Mouse (Mus musculus) neutrophil, adult 65 days (primary cell): ENCODE results near the gene Krtap19-1. TPM values are rescaled to one million over a fixed set of nuclear protein-coding genes. Genes with fewer than 3 reads are reported as not detected.

Experiments
- total RNA-seq: library from RNA; stranded (reverse); gene quantifications from 2 replicates; pipeline ENCODE4 v1.2.4, GENCODE M21; 2023

Gene Krtap19-1
- total RNA-seq = not detected in 2 replicates

DNA sequence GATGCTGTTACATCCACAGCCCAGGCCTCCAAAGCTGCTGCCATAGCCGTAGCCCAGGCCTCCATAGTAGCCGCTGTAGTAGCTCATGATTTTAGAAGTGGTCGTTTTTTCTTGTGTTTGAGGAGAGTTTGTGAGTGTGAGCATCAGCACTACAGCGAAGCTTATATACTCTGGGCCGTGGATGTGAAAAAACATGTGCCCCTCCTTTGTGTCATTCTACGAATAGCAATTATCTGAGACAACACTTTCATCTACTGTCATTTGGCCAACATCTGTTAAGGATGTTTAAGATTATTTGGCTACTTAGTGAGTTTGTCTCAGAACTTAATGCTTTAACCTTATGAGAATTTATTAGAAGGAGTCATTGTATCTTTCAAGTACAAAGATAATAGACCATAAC is at the start of gene Krtap19-1:
Gene Krtap19-1, minus strand, starts transcription at position 101 of the 400 bp plus-strand sequence.

DNA sequence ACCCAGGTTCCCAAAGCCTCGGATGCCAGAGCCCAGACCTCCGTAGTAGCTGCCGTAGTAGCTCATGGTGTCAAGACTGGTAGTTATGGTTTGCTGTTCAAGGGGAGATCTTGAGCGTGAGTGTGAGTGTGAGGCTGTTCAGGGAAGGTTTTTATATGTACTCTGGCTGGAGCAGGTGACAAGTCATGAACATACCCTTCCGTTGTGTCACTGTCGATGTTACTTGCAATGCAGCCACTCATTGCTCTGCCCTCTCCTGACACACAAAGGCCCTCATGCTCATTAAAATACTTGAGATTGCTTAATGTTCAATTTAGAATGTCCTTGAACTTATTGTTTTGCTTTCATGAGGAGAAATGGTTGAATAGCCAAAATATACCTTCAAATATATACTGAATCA is 27.1 kb upstream of the Krtap19-1 start, which contains the start of gene Krtap19-5:
Gene Krtap19-5, minus strand, starts transcription at position 101 of the 400 bp plus-strand sequence.

DNA sequence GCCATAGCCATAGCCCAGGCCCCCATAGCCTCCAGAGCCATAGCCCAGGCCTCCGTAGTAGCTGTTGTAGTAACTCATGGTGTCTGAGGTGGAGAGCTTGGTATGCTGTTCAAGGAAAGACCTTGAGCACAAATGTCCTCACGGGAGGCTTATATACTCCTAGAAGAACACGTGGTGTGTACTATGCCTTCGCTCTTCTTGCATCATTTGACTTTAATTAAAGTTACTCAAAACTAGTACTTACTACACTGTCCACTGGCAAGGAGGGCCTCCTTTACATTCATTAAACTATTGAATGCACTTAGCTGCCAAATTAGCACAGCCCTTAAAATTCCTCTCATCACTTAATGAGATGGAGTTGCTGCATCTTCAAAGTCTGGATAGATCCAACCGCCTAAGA is 15.8 kb upstream of the Krtap19-1 start, which contains the start of gene Krtap19-4:
Gene Krtap19-4, minus strand, starts transcription at position 101 of the 400 bp plus-strand sequence.

DNA sequence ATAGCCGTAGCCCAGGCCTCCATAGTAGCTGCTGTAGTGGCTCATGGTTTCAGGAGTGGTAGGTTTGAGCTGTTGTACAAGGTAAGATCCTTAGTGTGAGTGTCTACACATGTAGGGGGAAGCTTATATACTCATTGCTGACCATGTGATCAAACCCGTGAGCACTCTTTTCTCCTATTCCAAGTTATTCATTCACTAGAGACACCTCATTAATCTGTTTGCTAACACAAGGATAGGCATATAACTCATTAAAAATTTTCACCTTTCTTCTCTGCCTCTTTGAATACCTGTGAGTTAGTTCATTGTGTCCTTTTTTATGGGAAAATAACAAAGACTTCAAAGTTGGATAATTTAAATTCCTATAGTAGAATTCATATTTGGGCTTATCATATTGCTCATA is 8.7 kb upstream of the Krtap19-1 start, which contains the start of gene Krtap19-3:
Gene Krtap19-3, minus strand, starts transcription at position 101 of the 400 bp plus-strand sequence.

DNA sequence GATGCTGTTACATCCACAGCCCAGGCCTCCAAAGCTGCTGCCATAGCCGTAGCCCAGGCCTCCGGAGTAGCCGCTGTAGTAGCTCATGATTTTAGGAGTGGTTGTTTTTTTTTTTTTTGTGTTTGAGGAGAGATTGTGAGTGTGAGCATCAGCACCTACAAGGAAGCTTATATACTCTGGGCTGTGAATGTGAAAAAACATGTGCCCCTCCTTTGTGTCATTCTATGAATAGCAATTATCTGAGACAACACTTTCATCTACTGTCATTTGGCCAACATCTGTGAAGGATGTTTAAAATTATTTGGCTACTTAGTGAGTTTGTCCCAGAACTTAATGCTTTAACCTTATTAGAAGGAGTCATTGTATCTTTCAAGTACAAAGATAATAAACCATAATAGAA is 5.0 kb upstream of the Krtap19-1 start, which contains the start of gene Krtap19-2:
Gene Krtap19-2, minus strand, starts transcription at position 101 of the 400 bp plus-strand sequence.

DNA sequence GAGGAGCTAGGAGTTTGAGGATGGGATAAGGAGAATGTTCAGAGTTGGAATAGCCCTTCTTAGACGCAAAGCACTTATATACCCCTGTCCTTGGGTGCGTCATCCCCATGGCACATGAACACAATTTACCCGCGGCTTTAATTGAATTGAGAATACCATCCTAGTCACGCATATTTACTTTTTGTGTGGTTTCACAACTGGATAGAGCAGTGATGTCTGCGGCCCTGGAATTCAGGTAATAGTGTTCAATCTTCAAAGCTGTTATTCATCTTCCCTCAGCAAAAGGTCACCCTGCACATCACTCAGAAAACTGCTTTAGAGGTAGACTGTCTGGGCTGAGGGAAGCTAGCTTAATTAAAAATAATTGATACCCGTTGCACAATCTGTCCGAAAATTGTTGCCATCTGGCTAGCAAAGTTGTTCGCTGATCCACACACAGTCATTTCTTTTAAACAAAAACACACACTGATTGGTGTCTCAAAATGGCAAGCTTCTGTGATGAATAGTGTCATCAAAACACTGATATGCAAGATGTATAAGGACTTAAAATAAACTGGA is 43.0 kb downstream of the Krtap19-1 start, which contains the start of gene Krtap14:
Gene Krtap14, minus strand, starts transcription at position 51 of the 558 bp plus-strand sequence.

DNA sequence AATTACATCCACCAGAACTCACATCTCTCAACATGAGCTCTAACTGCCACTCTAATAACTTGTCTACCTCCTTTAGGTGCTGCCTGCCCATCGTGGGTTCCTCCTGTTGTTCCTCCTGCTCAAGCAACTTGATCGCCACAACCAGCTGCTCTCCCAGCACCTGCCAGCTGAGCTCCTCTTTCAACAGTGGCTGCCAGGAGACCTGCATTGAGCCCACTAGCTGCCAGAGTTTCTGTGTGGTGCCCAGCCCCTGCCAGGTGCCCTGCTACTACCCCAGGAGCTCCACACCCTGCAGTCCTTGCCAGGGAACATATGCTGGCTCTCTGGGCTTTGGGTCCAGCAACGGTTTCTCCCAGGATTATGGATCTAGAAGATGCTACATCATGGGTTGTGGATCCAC is 49.1 kb downstream of the Krtap19-1 start, which contains the start of gene Krtap15:
Gene Krtap15, plus strand, starts transcription at position 150 of the 400 bp plus-strand sequence.

Other genes starting within 250 kb of the Krtap19-1 start
- not detected in 2 replicates for gene 2310079G19Rik, start 241.7 kb downstream of the Krtap19-1 start, total RNA-seq
- gene Krtap26-1, start 221.6 kb downstream of the Krtap19-1 start, total RNA-seq = not detected in 2 replicates
- not detected in 2 replicates for gene Krtap27-1, start 197.7 kb downstream of the Krtap19-1 start, total RNA-seq
- gene 2310061N02Rik, start 161.4 kb downstream of the Krtap19-1 start, total RNA-seq = not detected in 2 replicates
- gene Krtap13-1, start 140.5 kb downstream of the Krtap19-1 start, total RNA-seq = not detected in 2 replicates
- not detected in 2 replicates for gene Krtap13, start 117.8 kb downstream of the Krtap19-1 start, total RNA-seq
- not detected in 2 replicates for gene 2310034C09Rik, start 110.6 kb downstream of the Krtap19-1 start, total RNA-seq
- gene 2310057N15Rik, start 95.2 kb downstream of the Krtap19-1 start, total RNA-seq = not detected in 2 replicates
- not detected in 2 replicates for gene Gm5965, start 91.5 kb downstream of the Krtap19-1 start, total RNA-seq
- gene Gm20741, start 57.2 kb downstream of the Krtap19-1 start, total RNA-seq = not detected in 2 replicates
- gene Krtap15, start 49.2 kb downstream of the Krtap19-1 start, total RNA-seq = not detected in 2 replicates
- gene Krtap14, start 43.3 kb downstream of the Krtap19-1 start, total RNA-seq = not detected in 2 replicates
- not detected in 2 replicates for gene Krtap19-2, start 4.9 kb upstream of the Krtap19-1 start, total RNA-seq
- not detected in 2 replicates for gene Krtap19-3, start 8.6 kb upstream of the Krtap19-1 start, total RNA-seq
- not detected in 2 replicates for gene Krtap19-4, start 15.7 kb upstream of the Krtap19-1 start, total RNA-seq
- not detected in 2 replicates for gene Krtap19-5, start 27.0 kb upstream of the Krtap19-1 start, total RNA-seq
- not detected in 2 replicates for gene Krtap19-9b, start 62.9 kb upstream of the Krtap19-1 start, total RNA-seq
- not detected in 2 replicates for gene Krtap16-3, start 93.5 kb upstream of the Krtap19-1 start, total RNA-seq
- gene Krtap22-2, start 141.3 kb upstream of the Krtap19-1 start, total RNA-seq = not detected in 2 replicates
- not detected in 2 replicates for gene Gm10229, start 145.9 kb upstream of the Krtap19-1 start, total RNA-seq
- gene Krtap6-1, start 162.3 kb upstream of the Krtap19-1 start, total RNA-seq = not detected in 2 replicates
- not detected in 2 replicates for gene Gm10228, start 172.1 kb upstream of the Krtap19-1 start, total RNA-seq
- not detected in 2 replicates for gene Krtap6-5, start 178.5 kb upstream of the Krtap19-1 start, total RNA-seq
- not detected in 2 replicates for gene 1110025L11Rik, start 194.6 kb upstream of the Krtap19-1 start, total RNA-seq
- gene Krtap6-3, start 214.6 kb upstream of the Krtap19-1 start, total RNA-seq = not detected in 2 replicates